Mouse (Mus musculus): ENCODE data around the gene Tcf12. TPM values are rescaled to one million over a fixed set of nuclear protein-coding genes. Genes with fewer than 3 reads are reported as not detected.

The Tcf12 gene
- polyA plus RNA-seq, 1 experiment from 2014 or later = 8.3 TPM

- H3K4me2 ChIP-seq (ENCODE audit: low read depth, low read length) = no peak overlapping the region
- 0 out of 2 replicates have a peak, but pooled peaks cover 4% of the 10 kb centered on the region for H3K36me3 ChIP-seq (replicated peaks; ENCODE audit: insufficient read depth, low read length)
- no peak overlapping the region for H3K4me3 ChIP-seq (ENCODE audit: low read depth, low read length)
- no peaks in the 10 kb centered on the region for H3K27me3 ChIP-seq (ENCODE audit: insufficient read depth, low read length)
- peak; percentile 55 for TF ChIP-seq CTCF (IDR thresholded peaks at IDR 0.05; ENCODE audit: low read depth)
- TF ChIP-seq EP300 (IDR thresholded peaks at IDR 0.05; ENCODE audit: low read depth) = no peak
- peaks cover 3% of the 10 kb centered on the region; the same call in 1 of the 2 replicates for H3K4me1 ChIP-seq (ENCODE audit: insufficient read depth)
- H3K9me3 ChIP-seq (ENCODE audit: low read length) = no peaks in the 10 kb centered on the region
- WGBS (ENCODE audit: insufficient replicate concordance) = 82% methylated on average over 5 of the region's 5 CpGs
- DNase-seq (no peak), ATAC-seq (no peak)
- H3K27ac ChIP-seq (ENCODE audit: low read depth) = no peak overlapping the region
- H3K9ac ChIP-seq (replicated peaks) = no peak overlapping the region
Measured at GRCm38 (mm10) chr9:72094675-72095074, 17.0 kb downstream of the Tcf12 start.

- no peak overlapping the region for H3K4me3 ChIP-seq (ENCODE audit: low read depth, low read length)
- no peak for DNase-seq
- peaks cover 9% of the 10 kb centered on the region; the same call in 1 of the 2 replicates for H3K4me1 ChIP-seq (ENCODE audit: insufficient read depth)
- H3K4me2 ChIP-seq (ENCODE audit: low read depth, low read length) = no peak overlapping the region
- H3K27ac ChIP-seq (ENCODE audit: low read depth) = no peak overlapping the region; the same call in 1 of the 2 replicates
- ATAC-seq = peak; percentile 68; the same call in 1 of the 2 replicates
- 0 out of 2 replicates have a peak, but pooled peaks cover 4% of the 10 kb centered on the region for H3K36me3 ChIP-seq (replicated peaks; ENCODE audit: insufficient read depth, low read length)
- WGBS (ENCODE audit: insufficient replicate concordance) = 84% methylated on average over 1 of the region's 1 CpGs
- H3K9me3 ChIP-seq (ENCODE audit: low read length) = no peaks in the 10 kb centered on the region
- H3K27me3 ChIP-seq (ENCODE audit: insufficient read depth, low read length) = no peaks in the 10 kb centered on the region
- no peak overlapping the region for H3K9ac ChIP-seq (replicated peaks)
- TF ChIP-seq CTCF (IDR thresholded peaks at IDR 0.05; ENCODE audit: low read depth) (no peak), EP300 (IDR thresholded peaks at IDR 0.05; ENCODE audit: low read depth) (no peak)
Measured at GRCm38 (mm10) chr9:72092191-72092590, 19.5 kb downstream of the Tcf12 start.

GRCm38 (mm10) chr9:72088893-72089611 lies 22.6 kb downstream of the Tcf12 start:
- ATAC-seq = no peak

GRCm38 (mm10) chr9:72085017-72085416 lies 26.7 kb downstream of the Tcf12 start:
- no peaks in the 10 kb centered on the region for H3K9me3 ChIP-seq (ENCODE audit: low read length)

More at GRCm38 (mm10) chr9:72088893-72089611, 22.6 kb downstream of the Tcf12 start:
- Histone ChIP-seq H3K9me3 (ENCODE audit: low read length) (no peaks in the 10 kb centered on the region), H3K4me2 (ENCODE audit: low read depth, low read length) (no peak overlapping the region), H3K9ac (replicated peaks) (no peak overlapping the region), H3K36me3 (replicated peaks; ENCODE audit: insufficient read depth, low read length) (no peaks in the 10 kb centered on the region), H3K4me1 (ENCODE audit: insufficient read depth) (peaks cover 9% of the 10 kb centered on the region; the same call in 1 of the 2 replicates), H3K4me3 (ENCODE audit: low read depth, low read length) (no peak overlapping the region), H3K27ac (ENCODE audit: low read depth) (peak overlapping the region; percentile 29; the same call in 1 of the 2 replicates), H3K27me3 (ENCODE audit: insufficient read depth, low read length) (no peaks in the 10 kb centered on the region)
- TF ChIP-seq CTCF (IDR thresholded peaks at IDR 0.05; ENCODE audit: low read depth) = no peak
- TF ChIP-seq EP300 (IDR thresholded peaks at IDR 0.05; ENCODE audit: low read depth) = no peak
- DNase-seq = no peak
- 63% methylated on average over 3 of the region's 3 CpGs for WGBS (ENCODE audit: insufficient replicate concordance)

GRCm38 (mm10) chr9:72084131-72084530 lies 27.5 kb downstream of the Tcf12 start:
- Histone ChIP-seq H3K27ac (ENCODE audit: low read depth) (no peak overlapping the region), H3K4me3 (ENCODE audit: low read depth, low read length) (no peak overlapping the region), H3K9ac (replicated peaks) (no peak overlapping the region), H3K27me3 (ENCODE audit: insufficient read depth, low read length) (no peaks in the 10 kb centered on the region), H3K4me2 (ENCODE audit: low read depth, low read length) (no peak overlapping the region), H3K36me3 (replicated peaks; ENCODE audit: insufficient read depth, low read length) (no peaks in the 10 kb centered on the region), H3K9me3 (ENCODE audit: low read length) (no peaks in the 10 kb centered on the region), H3K4me1 (ENCODE audit: insufficient read depth) (0 out of 2 replicates have a peak, but pooled peaks cover 4% of the 10 kb centered on the region)
- no peak for ATAC-seq
- TF ChIP-seq EP300 (IDR thresholded peaks at IDR 0.05; ENCODE audit: low read depth) = no peak
- DNase-seq = no peak

More at GRCm38 (mm10) chr9:72085017-72085416, 26.7 kb downstream of the Tcf12 start:
- Histone ChIP-seq H3K9ac (replicated peaks) (no peak overlapping the region), H3K4me2 (ENCODE audit: low read depth, low read length) (no peak overlapping the region), H3K36me3 (replicated peaks; ENCODE audit: insufficient read depth, low read length) (no peaks in the 10 kb centered on the region), H3K27ac (ENCODE audit: low read depth) (no peak overlapping the region), H3K4me3 (ENCODE audit: low read depth, low read length) (no peak overlapping the region), H3K27me3 (ENCODE audit: insufficient read depth, low read length) (no peaks in the 10 kb centered on the region), H3K4me1 (ENCODE audit: insufficient read depth) (0 out of 2 replicates have a peak, but pooled peaks cover 6% of the 10 kb centered on the region)
- ATAC-seq = no peak
- 50% methylated on average over 3 of the region's 3 CpGs for WGBS (ENCODE audit: insufficient replicate concordance)
- no peak for TF ChIP-seq EP300 (IDR thresholded peaks at IDR 0.05; ENCODE audit: low read depth)
- TF ChIP-seq CTCF (IDR thresholded peaks at IDR 0.05; ENCODE audit: low read depth) = no peak
- no peak for DNase-seq

GRCm38 (mm10) chr9:72076158-72076557 lies 35.5 kb downstream of the Tcf12 start:
- Histone ChIP-seq H3K9me3 (ENCODE audit: low read length) (no peaks in the 10 kb centered on the region), H3K4me3 (ENCODE audit: low read depth, low read length) (no peak overlapping the region), H3K4me2 (ENCODE audit: low read depth, low read length) (no peak overlapping the region), H3K27me3 (ENCODE audit: insufficient read depth, low read length) (no peaks in the 10 kb centered on the region), H3K9ac (replicated peaks) (no peak overlapping the region), H3K4me1 (ENCODE audit: insufficient read depth) (no peaks in the 10 kb centered on the region; the same call in 1 of the 2 replicates), H3K36me3 (replicated peaks; ENCODE audit: insufficient read depth, low read length) (no peaks in the 10 kb centered on the region), H3K27ac (ENCODE audit: low read depth) (no peak overlapping the region)
- ATAC-seq (no peak), DNase-seq (no peak)
- TF ChIP-seq EP300 (IDR thresholded peaks at IDR 0.05; ENCODE audit: low read depth) = no peak
- TF ChIP-seq CTCF (IDR thresholded peaks at IDR 0.05; ENCODE audit: low read depth) = no peak
